Mouse (Mus musculus): Measurements from ENCODE around the gene Olfr764-ps1. TPM values are rescaled to one million over a fixed set of nuclear protein-coding genes. Genes with fewer than 3 reads are reported as not detected.
"Not testable (repeated sequence)": the region's sequence is repeated elsewhere in the genome, so short reads cannot be mapped to it uniquely, and the experiment has no call there.

The Olfr764-ps1 gene
- not detected in 2 replicates for polyA plus RNA-seq (2015; fragmentation: Nextera tagmentation; extraction: Ambion mirVana)

DNA sequence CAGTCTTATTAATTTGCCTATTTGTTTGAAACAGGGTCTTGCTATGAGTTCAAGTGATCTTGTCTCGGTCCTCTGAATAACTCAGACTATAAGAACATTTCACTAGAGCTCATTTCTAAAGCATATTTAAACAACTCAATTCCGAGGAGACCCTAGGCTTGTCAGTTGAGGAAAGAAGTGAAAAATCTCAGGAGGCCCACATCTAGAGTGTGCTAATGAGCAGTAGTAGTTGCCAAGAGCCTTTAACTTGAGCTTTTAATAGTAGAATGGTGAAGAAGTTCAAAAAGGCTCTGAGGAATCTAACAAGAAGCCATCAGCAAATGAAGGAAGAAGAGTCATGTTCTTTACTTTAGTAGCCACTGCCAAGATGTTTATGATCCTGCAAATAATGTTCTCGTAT is at the start of gene Olfr764-ps1:
TSS of gene Olfr764-ps1 (minus strand) at position 101 of the 400 bp plus-strand sequence.
- Histone ChIP-seq H3K27ac (replicated peaks) (no peak within 1 kb of the TSS), H3K4me3 (no peak within 1 kb of the TSS), H3K36me3 (no peaks in the 10 kb centered on the region), H3K27me3 (no peaks in the 10 kb centered on the region), H3K4me1 (replicated peaks) (no peaks in the 10 kb centered on the region), H3K4me2 (no peak within 1 kb of the TSS), H3K9me3 (no peaks in the 10 kb centered on the region), H3K9ac (no peak within 1 kb of the TSS)
- no peak for ATAC-seq (ENCODE audit: low FRiP score, low read depth)
- 86% methylated on average over 3 of the region's 3 CpGs for WGBS

- H3K9me3 ChIP-seq; H3K4me2 ChIP-seq; ATAC-seq (ENCODE audit: low FRiP score, low read depth): not testable (repeated sequence)
These were observed 43.1 kb upstream of the Olfr764-ps1 start, which contains the start of gene Olfr767 for GRCm38 (mm10) chr10:129082810-129083209. TSS of gene Olfr767 (minus strand) at chr10:129082910.

GRCm38 (mm10) chr10:129068877-129069276 is 29.2 kb upstream of the Olfr764-ps1 start, which contains the start of gene Olfr766-ps1:
TSS of gene Olfr766-ps1 (minus strand) at chr10:129068977.
- H3K4me1 ChIP-seq (replicated peaks): no peaks in the 10 kb centered on the region
- no peak for ATAC-seq (ENCODE audit: low FRiP score, low read depth)
- no peaks in the 10 kb centered on the region for H3K36me3 ChIP-seq
- 82% methylated on average over 2 of the region's 2 CpGs for WGBS
- H3K27me3 ChIP-seq: no peaks in the 10 kb centered on the region
- H3K27ac ChIP-seq (replicated peaks): no peak within 1 kb of the TSS
- no peak within 1 kb of the TSS for H3K4me3 ChIP-seq
- no peak within 1 kb of the TSS for H3K9ac ChIP-seq
- no peaks in the 10 kb centered on the region for H3K9me3 ChIP-seq
- H3K4me2 ChIP-seq: no peak within 1 kb of the TSS

More at GRCm38 (mm10) chr10:129082810-129083209, 43.1 kb upstream of the Olfr764-ps1 start, which contains the start of gene Olfr767:
- H3K9ac ChIP-seq; H3K4me1 ChIP-seq (replicated peaks); H3K27me3 ChIP-seq; H3K27ac ChIP-seq (replicated peaks); H3K36me3 ChIP-seq; H3K4me3 ChIP-seq: not testable (repeated sequence)

DNA sequence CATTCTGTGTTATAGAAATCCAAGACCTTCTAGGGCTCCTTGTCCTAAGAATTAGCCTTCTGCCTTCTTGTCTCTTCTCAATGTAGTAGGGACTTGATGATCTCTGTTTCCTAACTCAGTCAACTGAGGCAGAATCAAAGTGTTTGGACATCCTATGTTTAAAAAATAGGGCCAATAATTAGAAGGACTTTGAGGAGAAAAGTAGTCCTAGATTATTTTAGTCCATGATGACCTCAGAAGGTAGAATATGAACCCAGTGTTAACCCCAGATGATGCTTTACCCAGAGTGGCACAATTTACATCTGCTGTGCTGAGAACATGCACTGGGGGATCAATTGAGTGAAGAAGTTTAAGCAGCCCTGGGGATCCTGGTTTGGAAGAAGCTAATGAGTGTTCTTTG is 10.2 kb upstream of the Olfr764-ps1 start, which contains the start of gene Olfr765:
TSS of gene Olfr765 (minus strand) at position 101 of the 400 bp plus-strand sequence.
- not testable (repeated sequence) for H3K27me3 ChIP-seq; H3K4me1 ChIP-seq (replicated peaks)

DNA sequence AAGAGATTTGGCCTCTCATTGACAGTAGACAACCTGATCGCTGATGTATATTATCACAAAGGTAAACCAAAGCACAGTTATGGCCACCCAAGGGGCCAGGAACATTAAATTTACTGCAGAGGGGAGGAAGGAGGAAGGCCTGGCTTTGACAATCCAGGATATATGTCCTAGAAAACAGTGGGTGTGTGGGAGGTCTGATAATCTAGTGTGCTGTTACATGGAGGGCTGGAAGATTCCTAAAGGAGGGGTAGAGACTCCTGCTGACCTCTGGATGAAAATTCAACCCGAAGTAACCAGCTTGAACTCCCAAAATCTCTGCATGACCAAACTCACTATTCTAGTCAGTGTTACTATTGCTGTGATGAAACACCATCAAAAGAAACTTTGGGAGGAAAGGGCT is 11.4 kb downstream of the Olfr764-ps1 start:
- Histone ChIP-seq H3K9me3 (no peaks in the 10 kb centered on the region), H3K27ac (replicated peaks) (no peak overlapping the region), H3K27me3 (no peaks in the 10 kb centered on the region), H3K36me3 (no peaks in the 10 kb centered on the region), H3K4me3 (no peak overlapping the region), H3K4me2 (no peak overlapping the region), H3K9ac (no peak overlapping the region), H3K4me1 (replicated peaks) (no peaks in the 10 kb centered on the region)
- WGBS: 84% methylated on average over 2 of the region's 2 CpGs
- ATAC-seq (ENCODE audit: low FRiP score, low read depth): no peak

More for the DNA sequence above, 10.2 kb upstream of the Olfr764-ps1 start, which contains the start of gene Olfr765:
- not testable (repeated sequence) for H3K9me3 ChIP-seq; H3K4me3 ChIP-seq; H3K4me2 ChIP-seq; H3K9ac ChIP-seq; H3K36me3 ChIP-seq; ATAC-seq (ENCODE audit: low FRiP score, low read depth); H3K27ac ChIP-seq (replicated peaks)

- Histone ChIP-seq H3K9me3 (no peaks in the 10 kb centered on the region), H3K4me2 (no peak overlapping the region), H3K27me3 (no peaks in the 10 kb centered on the region), H3K27ac (replicated peaks) (no peak overlapping the region), H3K4me3 (no peak overlapping the region), H3K4me1 (replicated peaks) (no peaks in the 10 kb centered on the region), H3K36me3 (no peaks in the 10 kb centered on the region), H3K9ac (no peak overlapping the region)
- ATAC-seq (ENCODE audit: low FRiP score, low read depth): peak; percentile 84; the same call in 1 of the 2 replicates
- 61% methylated on average over 3 of the region's 3 CpGs for WGBS
These were observed 13.6 kb downstream of the Olfr764-ps1 start for GRCm38 (mm10) chr10:129026018-129026662.

DNA sequence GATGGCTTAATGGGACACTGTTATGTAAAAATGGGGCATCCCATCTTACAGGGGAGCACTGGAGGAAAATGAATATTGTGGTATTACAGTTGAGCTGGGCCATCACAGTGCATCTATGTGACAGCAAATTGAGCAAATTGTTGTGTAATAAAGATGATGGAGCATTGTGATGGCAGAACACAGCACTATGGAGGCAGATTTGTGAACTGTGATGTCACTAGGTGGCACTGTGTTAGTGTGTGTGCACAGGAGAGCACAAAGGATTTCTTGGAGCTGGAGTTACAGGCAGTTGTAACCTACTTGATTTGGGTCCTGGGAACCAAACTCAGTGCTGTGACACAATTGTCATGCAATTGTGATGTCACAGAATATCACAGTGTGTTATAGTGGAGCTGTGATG is 16.4 kb downstream of the Olfr764-ps1 start:
- ATAC-seq (ENCODE audit: low FRiP score, low read depth): peak; percentile 27; the same call in 1 of the 2 replicates

DNA sequence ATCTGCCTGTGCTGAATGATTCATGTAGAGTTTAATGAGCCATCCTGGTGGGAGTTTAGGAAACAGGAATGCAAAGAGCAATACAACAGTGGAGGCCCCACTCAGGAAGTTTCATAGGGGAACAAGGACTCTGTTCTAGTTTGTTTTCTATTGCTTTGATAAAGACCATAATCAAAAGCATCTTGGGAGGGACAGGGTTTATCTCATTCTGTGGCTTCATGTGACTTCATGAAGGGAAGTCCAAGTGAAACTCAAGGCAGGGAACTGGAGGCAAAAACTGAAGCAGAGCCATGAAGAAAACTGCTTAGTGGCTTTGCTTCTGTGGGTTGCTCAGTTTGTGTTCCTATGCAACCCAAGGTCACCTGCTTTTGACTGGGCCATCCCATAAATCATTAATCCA is 25.2 kb downstream of the Olfr764-ps1 start:
- H3K27ac ChIP-seq (replicated peaks): no peak overlapping the region
- H3K36me3 ChIP-seq: no peaks in the 10 kb centered on the region
- H3K9me3 ChIP-seq: no peaks in the 10 kb centered on the region
- no peak overlapping the region for H3K4me2 ChIP-seq
- H3K4me3 ChIP-seq: no peak overlapping the region
- H3K4me1 ChIP-seq (replicated peaks): no peaks in the 10 kb centered on the region
- ATAC-seq (ENCODE audit: low FRiP score, low read depth): no peak
- H3K27me3 ChIP-seq: no peaks in the 10 kb centered on the region
- no peak overlapping the region for H3K9ac ChIP-seq

More for the DNA sequence above, 16.4 kb downstream of the Olfr764-ps1 start:
- Histone ChIP-seq H3K4me1 (replicated peaks) (no peaks in the 10 kb centered on the region), H3K4me3 (no peak overlapping the region), H3K27ac (replicated peaks) (no peak overlapping the region), H3K9me3 (no peaks in the 10 kb centered on the region), H3K36me3 (no peaks in the 10 kb centered on the region), H3K4me2 (no peak overlapping the region), H3K27me3 (no peaks in the 10 kb centered on the region), H3K9ac (no peak overlapping the region)

DNA sequence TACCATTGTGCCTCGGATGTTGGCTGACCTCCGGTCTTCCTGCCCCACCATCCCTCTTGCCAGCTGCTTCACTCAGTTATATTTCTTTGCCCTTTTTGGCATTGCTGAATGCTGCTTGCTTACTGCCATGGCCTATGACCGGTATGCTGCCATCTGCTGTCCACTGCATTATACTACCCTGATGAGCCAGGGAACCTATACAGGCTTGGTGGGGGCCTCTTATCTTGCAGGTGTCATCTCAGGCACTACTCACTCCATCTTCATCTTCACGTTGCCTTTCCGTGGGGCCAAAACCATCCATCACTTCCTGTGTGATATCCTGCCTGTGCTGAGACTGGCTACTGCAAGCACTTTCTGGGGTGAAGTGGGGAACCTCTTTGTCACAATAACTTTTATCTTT is 28.2 kb downstream of the Olfr764-ps1 start:
- H3K9me3 ChIP-seq; H3K27ac ChIP-seq (replicated peaks); H3K4me1 ChIP-seq (replicated peaks); H3K4me3 ChIP-seq; ATAC-seq (ENCODE audit: low FRiP score, low read depth); H3K9ac ChIP-seq; H3K27me3 ChIP-seq; H3K36me3 ChIP-seq; H3K4me2 ChIP-seq: not testable (repeated sequence)
- 63% methylated on average over 2 of the region's 5 CpGs for WGBS

DNA sequence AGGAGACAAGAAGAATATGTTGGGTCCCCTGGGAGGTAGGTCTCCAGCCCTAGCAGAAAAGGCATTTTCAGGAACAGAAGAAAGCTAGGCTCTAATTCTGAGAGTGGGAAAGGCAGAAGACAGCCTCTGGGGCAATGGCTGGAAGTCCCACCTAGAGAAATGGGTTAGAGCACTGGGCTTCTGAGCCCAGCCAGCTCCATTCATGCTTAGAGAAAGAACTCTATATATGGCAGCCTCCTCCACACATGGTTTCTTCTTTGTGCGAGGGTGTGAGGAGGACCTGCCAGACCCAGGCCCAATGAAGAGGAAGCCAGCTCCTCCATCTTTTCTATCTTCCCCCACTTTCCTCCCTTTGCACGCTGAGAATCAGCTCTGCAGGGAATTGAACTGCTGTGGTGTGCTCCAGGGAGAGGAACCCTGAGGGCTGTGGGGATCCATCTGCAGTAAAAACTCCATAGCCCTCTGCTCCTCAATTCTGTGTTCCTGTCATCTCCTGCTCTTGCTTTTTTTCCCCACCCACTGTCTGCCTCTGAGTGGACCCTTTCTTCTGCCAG is 29.3 kb downstream of the Olfr764-ps1 start, which contains the start of gene Olfr763:
TSS of gene Olfr763 (plus strand) at position 504 of the 554 bp plus-strand sequence.
- no peaks in the 10 kb centered on the region for H3K36me3 ChIP-seq
- no peaks in the 10 kb centered on the region for H3K27me3 ChIP-seq
- H3K4me1 ChIP-seq (replicated peaks): no peaks in the 10 kb centered on the region
- no peak within 1 kb of the TSS for H3K4me2 ChIP-seq
- H3K27ac ChIP-seq (replicated peaks): no peak within 1 kb of the TSS
- no peak within 1 kb of the TSS for H3K4me3 ChIP-seq
- no peaks in the 10 kb centered on the region for H3K9me3 ChIP-seq
- ATAC-seq (ENCODE audit: low FRiP score, low read depth): no peak
- WGBS: 45% methylated on average over 2 of the region's 2 CpGs
- H3K9ac ChIP-seq: no peak within 1 kb of the TSS

- H3K4me2 ChIP-seq: no peak overlapping the region
- no peaks in the 10 kb centered on the region for H3K9me3 ChIP-seq
- H3K27ac ChIP-seq (replicated peaks): no peak overlapping the region
- no peak overlapping the region for H3K9ac ChIP-seq
- no peak overlapping the region for H3K4me3 ChIP-seq
- ATAC-seq (ENCODE audit: low FRiP score, low read depth): no peak
- no peaks in the 10 kb centered on the region for H3K27me3 ChIP-seq
- WGBS: 86% methylated on average over 14 of the region's 14 CpGs
- H3K36me3 ChIP-seq: no peaks in the 10 kb centered on the region
- H3K4me1 ChIP-seq (replicated peaks): no peaks in the 10 kb centered on the region
These were observed 35.4 kb downstream of the Olfr764-ps1 start for GRCm38 (mm10) chr10:129004032-129004920.

- Histone ChIP-seq H3K27ac (replicated peaks) (no peak overlapping the region), H3K9ac (no peak overlapping the region), H3K4me3 (no peak overlapping the region), H3K9me3 (no peaks in the 10 kb centered on the region), H3K4me2 (no peak overlapping the region), H3K36me3 (no peaks in the 10 kb centered on the region), H3K4me1 (replicated peaks) (no peaks in the 10 kb centered on the region), H3K27me3 (no peaks in the 10 kb centered on the region)
- no peak for ATAC-seq (ENCODE audit: low FRiP score, low read depth)
- WGBS: 76% methylated on average over 4 of the region's 4 CpGs
These were observed 43.1 kb downstream of the Olfr764-ps1 start for GRCm38 (mm10) chr10:128996523-128997040.

Measured in hindbrain, embryonic 15.5 days (tissue).